ENCODE assay signal across 7 mouse cellular contexts in the genomic region with DNA sequence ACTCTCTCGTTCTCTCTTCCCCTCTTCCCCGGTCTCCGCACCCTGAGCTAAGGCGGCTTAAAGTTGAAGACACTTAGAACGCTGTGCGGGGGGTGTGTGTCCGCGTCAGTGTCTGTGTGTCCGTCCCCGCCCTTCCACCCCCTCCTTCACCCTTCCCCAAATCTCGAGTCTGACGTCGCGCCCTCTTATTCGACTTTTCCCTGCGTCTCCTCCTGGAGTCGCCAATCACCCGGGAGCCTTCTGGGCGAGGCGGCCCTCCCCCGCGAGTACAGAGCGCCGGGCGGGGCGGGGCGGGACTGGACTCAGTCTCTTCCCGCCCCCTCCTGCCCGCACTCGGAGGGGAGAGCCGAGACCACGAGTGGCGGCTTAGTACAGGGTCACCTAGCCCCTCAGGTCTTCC. TPM values are rescaled to one million over a fixed set of nuclear protein-coding genes. Genes with fewer than 3 reads are reported as not detected.
DNase-seq lines count a peak whose midpoint lies in the region; ATAC-seq and TF ChIP-seq lines count a peak whose summit lies in the region.

A gene (minus strand): TSS at position 229 of the 400 bp plus-strand sequence.

- no peak for TF ChIP-seq EP300 in liver, postnatal 0 days (IDR thresholded peaks at IDR 0.05; ENCODE audit: low read depth)

- H3K27ac ChIP-seq in cortical plate, adult 2 months (ENCODE audit: insufficient read depth, low read length): no peak within 1 kb of the TSS
- H3K27ac ChIP-seq in intestine, embryonic 16.5 days (ENCODE audit: low read length): no peak within 1 kb of the TSS
- no peak within 1 kb of the TSS for H3K27ac ChIP-seq in liver, postnatal 0 days (ENCODE audit: low read depth)

- peak within 1 kb of the TSS; percentile 55 for H3K9ac ChIP-seq in intestine, embryonic 16.5 days (ENCODE audit: low read depth, low read length)
- H3K9ac ChIP-seq in liver, postnatal 0 days (replicated peaks): 0 out of 2 replicates have a peak within 1 kb of the TSS, but pooled peaks have one; percentile 26

- no peak for TF ChIP-seq POLR2A in cortical plate, adult 2 months (IDR thresholded peaks at IDR 0.05; ENCODE audit: extremely low read depth, insufficient read depth, low read length)

- no peaks in the 10 kb centered on the region for H3K4me1 ChIP-seq in cortical plate, adult 2 months (ENCODE audit: control insufficient read depth, insufficient read depth, low read length)
- peaks cover 36% of the 10 kb centered on the region for H3K4me1 ChIP-seq in intestine, embryonic 16.5 days (ENCODE audit: control insufficient read depth, insufficient read depth, low read length)
- H3K4me1 ChIP-seq in liver, postnatal 0 days (ENCODE audit: insufficient read depth): peaks cover 20% of the 10 kb centered on the region

- H3K4me3 ChIP-seq in cortical plate, adult 2 months (ENCODE audit: insufficient read depth, low read length): peak within 1 kb of the TSS; percentile 17; the same call in 1 of the 2 replicates
- peak within 1 kb of the TSS; percentile 55 for H3K4me3 ChIP-seq in intestine, embryonic 16.5 days (ENCODE audit: low read length)
- peak within 1 kb of the TSS; percentile 46 for H3K4me3 ChIP-seq in liver, postnatal 0 days (ENCODE audit: low read depth, low read length)

- 2% methylated on average over 33 of the region's 33 CpGs for WGBS in intestine, embryonic 16.5 days
- 1% methylated on average over 32 of the region's 33 CpGs for WGBS in liver, postnatal 0 days (ENCODE audit: insufficient replicate concordance)

- peak; percentile 72 for ATAC-seq in intestine, embryonic 16.5 days
- ATAC-seq in liver, postnatal 0 days: peak; percentile 45

- H3K9me3 ChIP-seq in intestine, embryonic 16.5 days (ENCODE audit: control insufficient read depth, low read length): no peaks in the 10 kb centered on the region
- no peaks in the 10 kb centered on the region for H3K9me3 ChIP-seq in liver, postnatal 0 days (ENCODE audit: low read length)

- TF ChIP-seq CTCF in cortical plate, adult 2 months (IDR thresholded peaks at IDR 0.05; ENCODE audit: extremely low read depth, insufficient read depth, low read length): no peak
- TF ChIP-seq CTCF in liver, postnatal 0 days (IDR thresholded peaks at IDR 0.05; ENCODE audit: low read depth): no peak

- peak within 1 kb of the TSS; percentile 97 for H3K4me2 ChIP-seq in intestine, embryonic 16.5 days (ENCODE audit: low read depth, low read length)
- H3K4me2 ChIP-seq in liver, postnatal 0 days (ENCODE audit: low read depth, low read length): peak within 1 kb of the TSS; percentile 78

- no peaks in the 10 kb centered on the region for H3K36me3 ChIP-seq in intestine, embryonic 16.5 days (ENCODE audit: control insufficient read depth, insufficient read depth, low read length)
- no peaks in the 10 kb centered on the region for H3K36me3 ChIP-seq in liver, postnatal 0 days (replicated peaks; ENCODE audit: insufficient read depth, low read length)

- DNase-seq in adrenal gland, postnatal 25 days: peak; percentile 85
- peak; percentile 53 to 54 for DNase-seq in gastrocnemius, postnatal 4 days (ENCODE audit: low spot score in 2 of 2)
- DNase-seq in liver, postnatal 0 days: peak; percentile 52
- peak; percentile 87 for DNase-seq in ovary, postnatal 36 days (ENCODE audit: low spot score)
- no peak for DNase-seq in frontal cortex, postnatal 10 days (ENCODE audit: low spot score in 2 of 2)

- peaks cover 88% of the 10 kb centered on the region for H3K27me3 ChIP-seq in intestine, embryonic 16.5 days (replicated peaks; ENCODE audit: control insufficient read depth, insufficient read depth, low read length)
- H3K27me3 ChIP-seq in liver, postnatal 0 days (ENCODE audit: insufficient read depth, low read length): peaks cover 99% of the 10 kb centered on the region

RNA-seq across cellular contexts. Expression of the gene that starts here (rescaled TPM):
- total RNA-seq in adrenal gland, postnatal 25 days (2021): 9.2 and 10.8 TPM in 2 replicates
- 0.15 TPM in 2 replicates for polyA plus RNA-seq in cortical plate, adult 2 months (2012; rRNA removed)
- 1 to 10 TPM in 1 of 2 experiments, under 1 TPM in 1; 0.74 to 1.1 TPM for total RNA-seq in gastrocnemius, postnatal 4 days (2021)
- polyA plus RNA-seq in intestine, embryonic 16.5 days (2015; fragmentation: Nextera tagmentation; extraction: Ambion mirVana): 0.28 and 0.49 TPM in 2 replicates
- polyA plus RNA-seq in liver, postnatal 0 days (2015; fragmentation: Nextera tagmentation; extraction: Ambion mirVana): not detected in 2 replicates

Comparison
In these comparisons a context has a peak if more than half of its experiments do, and no peak if none do; other contexts are left out.
1. Peak in ATAC-seq, H3K4me3 ChIP-seq, H3K9ac ChIP-seq and H3K4me2 ChIP-seq in intestine, embryonic 16.5 days; RNA of the gene not detected or under 1 TPM.
2. Peak in DNase-seq, ATAC-seq, H3K4me3 ChIP-seq, H3K9ac ChIP-seq and H3K4me2 ChIP-seq in liver, postnatal 0 days; RNA of the gene not detected or under 1 TPM.
3. DNase-seq: peak in adrenal gland, postnatal 25 days (single experiment), gastrocnemius, postnatal 4 days (2 of 2) and ovary, postnatal 36 days (single experiment); none in frontal cortex, postnatal 10 days (0 of 2).
4. Peak in every context shown above with its lines, with median percentiles within 50 percentile points of each other: H3K4me3 ChIP-seq.